Mouse (Mus musculus) urinary bladder, postnatal 25 days (tissue): ENCODE results near the gene E130208F15Rik.

ENCODE experiments used
- DNase-seq: peaks from one replicate; pipeline ENCODE4 v3.0.0; 2022; ENCODE audit warnings: low spot score

The E130208F15Rik gene

DNA sequence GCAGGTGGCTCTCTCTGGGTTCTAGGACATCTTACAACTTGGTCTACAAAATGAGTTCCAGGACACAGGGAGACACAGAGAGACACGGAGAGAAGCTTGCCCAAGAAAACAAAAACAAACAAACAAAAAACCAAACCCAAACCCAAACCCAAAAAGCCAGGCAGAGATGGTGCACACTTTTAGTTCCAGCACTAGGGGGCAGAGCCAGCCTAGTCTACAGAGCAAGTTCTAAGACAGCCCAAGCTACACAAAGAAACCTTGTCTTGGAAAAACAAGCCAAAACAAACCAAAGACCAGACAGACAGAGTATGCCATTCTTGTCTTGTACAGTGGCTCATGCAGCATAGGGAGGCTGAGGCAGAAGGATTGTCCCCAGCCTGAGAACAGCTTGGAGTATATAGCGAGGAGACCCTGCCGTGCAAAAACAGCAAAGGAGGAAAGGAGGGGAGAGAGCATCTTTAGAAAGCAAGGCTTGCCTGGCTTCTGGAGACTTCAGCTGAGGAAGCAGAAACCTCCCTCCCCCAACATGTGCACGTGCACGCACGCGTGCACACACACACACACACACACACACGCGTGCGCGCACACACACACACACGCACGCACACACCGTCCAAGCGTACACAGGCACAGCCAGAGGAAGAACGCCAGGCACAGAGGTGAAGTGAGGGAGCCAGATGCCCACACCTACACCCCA is 15.3 kb upstream of the E130208F15Rik start:
- no peak for DNase-seq

DNA sequence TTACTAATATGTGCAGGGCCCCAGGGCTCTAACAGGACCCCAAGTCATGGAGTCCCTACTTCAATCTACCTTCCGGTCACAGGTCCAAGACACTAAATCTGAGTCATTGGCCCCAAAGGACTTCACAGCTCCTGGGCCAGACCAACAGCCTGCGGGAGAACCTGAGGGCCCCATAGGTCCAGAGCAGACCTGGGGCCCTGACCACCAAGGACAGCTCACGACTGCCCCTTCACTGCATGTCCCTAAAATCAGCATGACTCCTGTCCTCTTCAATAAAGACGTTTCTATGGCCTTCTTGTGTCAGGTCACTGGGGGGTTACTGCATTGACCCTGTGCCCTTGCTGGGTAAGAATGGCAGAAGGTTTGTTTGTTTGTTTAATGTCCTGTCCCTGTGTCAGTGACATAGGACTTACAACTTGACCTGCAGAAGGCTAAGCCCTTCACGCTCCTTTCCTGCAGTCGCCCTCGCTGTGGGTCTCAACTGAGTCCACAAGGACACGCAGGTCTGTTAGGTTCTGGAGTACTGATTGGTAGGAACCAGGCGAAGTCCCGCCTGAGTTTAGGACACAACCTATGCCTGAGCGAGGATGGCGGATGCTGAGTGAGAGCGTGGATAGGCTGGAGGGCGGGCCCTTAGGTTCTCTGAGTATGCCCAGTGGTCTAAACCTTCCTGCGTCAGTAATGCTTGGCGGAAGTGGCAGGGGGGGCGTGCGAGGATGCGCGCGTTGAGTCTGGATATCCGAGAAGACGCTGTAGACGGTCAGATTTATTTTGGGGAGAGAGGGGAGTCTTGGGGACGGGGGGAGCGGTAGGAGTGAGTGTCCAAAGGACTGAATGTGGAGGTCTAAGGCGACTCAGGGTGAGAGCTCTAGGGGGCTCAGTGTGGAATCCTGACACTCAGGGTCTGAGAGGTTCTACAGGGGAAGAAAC is 13.2 kb upstream of the E130208F15Rik start, which contains the start of gene Alkbh6:
Alkbh6 (plus strand) TSS at position 642 of the 930 bp plus-strand sequence.
- peak; percentile 77 for DNase-seq

DNA sequence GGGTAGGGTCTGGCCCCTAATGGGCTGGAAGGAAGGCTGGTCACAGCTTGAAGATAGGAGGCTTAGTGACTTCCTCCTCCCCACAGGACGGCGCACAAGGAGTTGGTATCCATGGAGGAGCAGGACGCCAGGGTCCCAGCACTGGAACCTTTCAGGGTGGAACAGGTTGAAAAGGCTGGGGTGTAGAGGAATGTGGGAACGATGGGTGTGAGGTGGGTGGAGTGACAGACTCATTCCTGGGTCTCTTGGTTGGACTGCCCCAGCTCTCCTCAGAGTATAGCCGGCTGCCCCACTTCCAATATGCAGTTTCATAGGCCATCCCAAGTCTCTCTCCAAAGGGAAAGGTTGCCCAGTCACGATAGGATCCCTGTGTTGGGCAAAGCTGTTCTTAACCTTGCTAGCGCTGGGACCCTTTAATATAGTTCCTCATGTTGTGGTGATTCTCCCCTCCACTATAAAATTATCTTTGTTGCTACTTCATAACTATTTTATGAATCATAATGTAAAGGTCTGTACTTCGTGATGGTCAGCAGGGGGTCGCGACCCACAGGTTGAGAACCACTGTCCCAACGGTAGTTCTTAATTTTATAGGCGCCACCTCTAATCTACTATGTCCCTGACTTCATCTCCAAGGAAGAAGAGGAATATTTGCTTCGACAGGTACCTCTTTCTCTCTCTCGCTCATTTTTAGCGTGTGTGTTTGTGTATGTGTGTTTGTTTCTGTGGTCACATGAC is 12.0 kb upstream of the E130208F15Rik start:
- DNase-seq, result no peak

DNA sequence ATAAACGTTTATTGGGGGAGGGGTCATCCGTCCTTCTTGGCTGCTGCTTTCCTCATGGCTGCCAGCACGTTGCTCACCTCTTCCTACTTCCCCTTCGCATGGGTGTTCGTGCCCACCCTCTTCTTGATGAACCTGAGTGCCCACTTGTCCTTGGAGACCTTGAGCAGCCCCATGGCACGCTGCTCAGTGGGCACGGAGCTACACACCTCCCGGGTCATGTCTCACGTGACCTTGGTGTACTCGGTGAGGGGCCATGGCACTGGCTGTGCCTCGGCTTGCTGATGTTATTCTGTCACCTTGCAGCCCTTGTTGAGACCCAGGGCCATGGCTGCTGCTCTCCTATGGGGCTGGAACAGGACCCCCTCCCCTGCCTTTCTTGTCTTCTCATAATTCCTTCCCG is 11.4 kb upstream of the E130208F15Rik start:
- DNase-seq, result no peak

DNA sequence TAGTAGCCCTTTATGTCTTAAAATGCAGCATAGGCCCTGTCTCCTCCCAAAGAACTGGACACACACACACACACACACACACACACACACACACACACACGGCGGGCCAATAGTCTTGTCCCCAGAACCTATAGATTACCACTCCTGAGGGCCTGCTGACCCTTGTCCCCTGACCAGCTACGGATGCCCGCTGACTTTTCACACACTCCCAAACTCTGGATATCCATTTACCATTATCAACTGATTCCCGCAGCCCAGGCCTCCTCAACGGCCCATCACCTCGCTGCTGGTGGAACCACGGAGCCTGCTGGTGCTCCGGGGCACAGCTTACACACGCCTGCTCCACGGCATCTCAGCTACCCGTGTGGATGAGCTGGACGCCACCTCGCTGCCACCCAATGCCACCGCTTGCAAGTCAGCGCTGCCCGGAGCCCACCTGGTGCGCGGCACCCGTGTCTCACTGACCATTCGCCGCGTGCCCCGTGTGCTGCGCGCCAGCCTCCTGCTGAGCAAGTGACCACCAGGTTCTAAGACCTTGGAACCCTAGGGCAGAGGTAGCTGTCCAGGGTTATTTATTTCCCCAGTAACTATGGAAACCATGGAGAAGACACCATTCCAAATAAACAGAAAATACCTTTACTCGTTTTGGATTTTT is 7.7 kb upstream of the E130208F15Rik start:
- no peak for DNase-seq

DNA sequence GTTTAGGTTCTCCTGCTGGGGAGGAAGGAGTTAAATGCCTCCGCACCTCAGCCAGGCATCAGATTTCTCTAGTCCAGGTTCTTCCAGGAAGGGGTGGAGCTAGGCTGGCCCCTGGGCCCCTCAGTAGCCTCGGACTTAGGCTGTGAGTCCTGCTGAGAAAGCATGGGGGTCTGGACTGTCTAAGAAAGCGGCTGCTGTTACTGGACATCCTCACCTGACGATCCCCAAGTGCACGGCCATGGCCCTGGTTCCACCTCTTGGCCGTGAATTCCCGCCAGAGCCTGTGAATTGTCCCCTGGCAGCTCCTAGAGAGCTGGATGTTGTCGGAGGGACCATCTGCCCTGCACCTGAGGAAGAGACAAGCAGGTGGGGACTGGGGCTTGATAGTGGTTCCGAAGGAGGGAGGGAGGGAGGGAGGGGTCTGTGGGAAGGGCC is 6.8 kb upstream of the E130208F15Rik start, which contains the start of gene Syne4:
Syne4 (plus strand) TSS at position 87 of the 435 bp plus-strand sequence.
- DNase-seq, result no peak

DNA sequence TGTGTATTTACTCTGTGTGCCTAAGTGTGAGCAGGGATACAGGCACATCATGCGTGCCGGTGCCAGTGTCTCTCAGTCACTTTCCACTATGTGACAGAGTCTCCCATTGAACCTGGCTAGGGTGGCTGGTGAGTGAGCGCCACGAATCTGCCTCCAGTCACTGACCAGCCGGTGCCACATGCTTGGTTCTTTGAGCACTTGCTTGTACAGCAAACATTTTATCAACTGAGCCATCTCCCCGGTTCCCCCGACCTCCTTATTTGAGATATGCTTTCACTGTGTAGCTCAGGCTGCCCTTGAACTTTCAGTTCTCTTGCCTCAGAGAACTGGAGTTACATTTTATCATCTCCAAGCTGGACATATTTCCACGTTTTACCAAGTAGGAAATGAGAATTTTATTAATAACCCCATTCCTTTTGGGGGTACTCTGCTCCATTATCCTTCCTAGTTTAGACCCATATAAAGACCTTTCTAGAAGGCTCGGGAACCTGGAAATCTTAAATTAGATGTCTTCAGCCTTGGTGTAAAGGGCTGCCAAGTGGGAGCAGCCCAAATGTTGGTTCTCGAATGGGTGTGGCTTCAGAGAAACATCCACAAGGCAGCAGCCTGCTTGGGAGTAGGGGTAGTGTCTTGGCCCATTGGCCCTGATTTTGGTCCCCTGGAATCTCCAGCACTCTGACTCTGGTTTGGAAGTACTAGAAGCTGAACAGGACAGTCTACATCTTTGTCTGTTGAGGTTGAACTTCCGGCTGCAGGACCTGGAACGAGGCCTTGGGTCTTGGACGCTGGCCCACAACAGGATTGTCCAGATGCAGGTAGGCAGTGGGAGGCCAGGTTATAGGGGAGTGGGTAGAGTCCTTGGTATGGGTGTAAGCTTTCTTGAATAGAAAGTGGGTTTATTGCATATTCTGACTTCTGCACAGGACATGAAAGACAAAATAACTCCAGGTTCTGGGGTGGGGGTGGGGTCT is 5.7 kb upstream of the E130208F15Rik start:
- no peak for DNase-seq

DNA sequence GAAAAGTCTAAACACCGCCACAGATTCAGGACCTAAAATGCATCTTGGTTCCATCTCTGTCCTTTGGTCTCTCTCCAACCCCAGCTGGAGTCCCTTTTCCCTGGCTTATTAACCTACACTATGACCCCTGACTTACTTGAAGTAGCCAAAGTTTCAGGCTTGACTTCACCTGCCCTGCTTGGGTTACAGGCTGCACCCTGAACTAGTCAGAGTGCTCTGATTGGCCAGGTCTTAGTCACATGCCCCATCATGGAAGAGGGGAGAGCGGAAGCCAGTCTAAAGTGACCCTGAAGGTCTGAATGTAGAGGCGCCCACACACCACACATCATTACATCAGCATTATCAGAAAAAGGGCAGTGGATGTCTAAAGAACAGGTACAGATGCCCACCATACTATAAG is 3.4 kb upstream of the E130208F15Rik start:
- no peak for DNase-seq

DNA sequence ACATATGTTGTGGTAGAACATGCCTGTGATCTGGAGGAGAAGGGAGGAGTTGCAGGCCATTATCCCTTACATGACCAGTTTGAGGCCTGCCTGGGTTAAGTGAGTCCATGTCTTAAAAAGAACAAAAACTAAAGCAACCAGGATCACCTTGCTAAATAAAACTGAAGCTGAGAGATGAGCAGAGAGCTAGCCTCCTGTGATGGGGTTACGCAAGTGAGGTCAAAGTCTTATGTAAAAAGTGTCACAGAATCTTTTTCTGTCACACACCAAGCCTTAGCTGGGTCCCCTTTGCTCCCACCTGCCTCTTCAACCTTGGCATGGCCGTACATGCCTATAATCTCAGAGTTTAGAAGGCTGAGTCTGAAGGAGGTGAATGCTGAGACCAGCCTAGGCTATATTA is 594 bp upstream of the E130208F15Rik start:
- DNase-seq, result no peak

DNA sequence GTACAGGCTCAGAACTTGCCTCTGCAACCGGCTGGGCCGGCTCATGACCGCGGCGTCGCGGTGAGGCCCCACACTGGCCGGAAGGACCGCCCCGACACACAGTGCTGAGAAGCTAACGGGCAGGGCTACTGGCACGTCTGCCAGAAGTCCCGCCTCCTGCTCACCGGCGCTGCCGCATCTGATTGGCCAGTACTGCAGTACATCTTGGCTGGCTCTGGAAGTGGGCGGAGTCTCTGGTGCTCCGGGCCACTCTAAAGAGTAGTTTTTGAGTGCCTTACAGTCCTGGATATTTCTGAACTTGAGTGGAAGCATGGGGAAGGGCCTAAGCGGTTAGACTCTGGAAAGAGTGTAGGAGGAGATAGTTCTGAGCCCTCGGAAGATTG is 736 bp downstream of the E130208F15Rik start:
- DNase-seq, result peak; percentile 94

DNA sequence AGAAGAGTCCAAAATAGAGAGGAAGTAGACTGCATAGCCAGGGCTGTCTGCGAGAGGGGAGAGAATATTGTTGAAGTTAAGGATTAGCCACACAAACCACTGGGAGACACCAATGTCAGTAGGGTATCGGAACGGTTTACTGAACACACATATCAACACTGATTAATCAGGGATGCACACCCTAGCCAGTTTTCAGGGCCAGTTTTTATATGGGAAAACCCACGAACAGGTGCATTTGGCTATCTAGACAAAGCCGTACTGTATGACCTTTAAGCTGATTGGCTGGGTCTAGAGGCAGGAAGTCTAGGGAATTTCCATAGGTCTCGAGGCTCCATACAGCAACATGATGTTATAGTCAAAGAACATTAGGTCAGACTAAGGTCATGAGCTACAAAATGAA is 1.3 kb downstream of the E130208F15Rik start:
- DNase-seq, result no peak

DNA sequence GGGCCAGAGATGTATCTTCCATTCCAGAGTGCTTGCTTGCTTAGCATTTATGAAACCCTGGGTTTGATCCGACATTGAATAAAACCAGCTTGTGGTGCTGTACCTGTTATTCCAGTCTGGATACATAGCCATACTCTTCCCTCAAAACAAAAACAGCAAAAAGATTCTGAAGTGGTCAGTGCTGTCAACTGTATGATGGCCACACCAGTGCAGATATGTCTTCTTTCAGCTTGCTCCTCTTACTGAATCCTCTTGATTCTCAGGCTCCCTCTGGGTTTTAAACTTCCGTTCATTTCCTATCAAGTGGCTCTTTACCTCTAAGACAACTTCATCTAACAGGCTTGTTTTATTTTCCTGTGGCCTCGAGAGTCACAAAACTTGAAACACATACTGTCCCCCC is 2.3 kb downstream of the E130208F15Rik start, which contains the start of gene Sdhaf1:
Sdhaf1 (minus strand) TSS at position 101 of the 400 bp plus-strand sequence.
- DNase-seq, result no peak

DNA sequence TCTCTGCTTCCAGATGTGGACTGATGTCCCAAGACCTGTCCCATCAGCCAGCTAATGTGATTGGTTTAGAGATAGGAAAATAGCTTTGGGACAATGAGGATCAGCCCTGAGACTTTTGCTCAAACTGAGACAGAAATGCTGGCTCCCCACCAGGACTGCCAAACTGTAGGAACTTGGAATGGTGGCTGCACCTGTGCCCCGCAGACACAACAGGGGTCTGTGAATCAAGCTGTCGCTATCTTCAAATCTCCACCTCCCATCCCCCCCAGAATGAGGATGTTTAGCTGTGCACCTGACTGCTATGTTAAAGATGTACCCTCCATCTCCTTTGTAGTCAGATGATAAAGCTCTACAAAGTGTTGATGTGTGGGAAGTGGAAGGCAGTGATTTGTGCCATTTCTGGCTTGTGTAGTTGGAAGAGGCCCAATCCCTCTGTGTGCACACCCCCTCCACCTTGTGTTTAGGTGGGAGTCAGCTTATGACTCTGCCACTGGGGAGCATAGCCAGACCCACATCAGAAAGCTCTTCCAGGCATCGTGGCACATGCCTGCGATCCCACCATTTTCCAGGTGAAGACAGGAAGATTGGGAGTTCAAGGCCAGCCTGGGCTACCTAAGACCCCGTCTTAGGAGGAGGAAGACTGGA is 2.9 kb downstream of the E130208F15Rik start:
- no peak for DNase-seq

DNA sequence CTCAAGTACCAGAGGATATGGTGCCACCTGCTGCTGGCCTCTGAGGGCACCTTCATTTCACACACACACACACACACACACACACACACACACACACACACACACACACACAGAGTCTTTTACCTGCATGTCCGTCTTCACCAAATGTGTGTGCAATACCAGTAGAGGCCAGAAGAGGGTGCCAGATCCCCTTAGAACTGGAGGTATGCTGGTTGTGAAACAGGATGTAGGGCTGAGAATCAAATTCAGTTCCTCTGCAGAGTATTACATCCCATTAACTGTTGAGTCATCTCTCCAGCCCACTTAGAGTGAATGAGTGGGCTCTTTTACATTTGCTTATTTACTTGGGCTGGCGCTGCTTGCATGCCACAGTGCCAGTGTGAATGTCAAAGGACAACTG is 3.8 kb downstream of the E130208F15Rik start:
- DNase-seq, result no peak

DNA sequence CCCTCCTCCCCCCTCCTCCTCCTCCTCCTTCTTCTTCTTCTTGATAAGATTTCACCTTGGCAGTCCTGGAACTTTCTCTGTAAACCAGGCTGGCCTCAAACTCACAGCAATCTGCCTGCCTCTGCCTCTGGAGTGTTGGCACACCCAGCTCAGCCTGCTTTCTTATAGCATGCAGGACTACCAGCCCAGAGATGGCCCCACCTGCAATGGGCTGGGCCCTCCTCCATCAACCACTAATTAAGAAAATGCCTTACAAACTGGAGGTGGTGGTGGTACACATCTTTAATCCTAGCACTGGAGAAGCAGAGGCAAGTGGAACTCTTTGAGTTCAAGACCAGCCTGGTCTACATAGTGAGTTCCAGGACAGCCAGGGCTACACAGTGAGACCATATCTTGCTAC is 4.9 kb downstream of the E130208F15Rik start:
- DNase-seq, result no peak

DNA sequence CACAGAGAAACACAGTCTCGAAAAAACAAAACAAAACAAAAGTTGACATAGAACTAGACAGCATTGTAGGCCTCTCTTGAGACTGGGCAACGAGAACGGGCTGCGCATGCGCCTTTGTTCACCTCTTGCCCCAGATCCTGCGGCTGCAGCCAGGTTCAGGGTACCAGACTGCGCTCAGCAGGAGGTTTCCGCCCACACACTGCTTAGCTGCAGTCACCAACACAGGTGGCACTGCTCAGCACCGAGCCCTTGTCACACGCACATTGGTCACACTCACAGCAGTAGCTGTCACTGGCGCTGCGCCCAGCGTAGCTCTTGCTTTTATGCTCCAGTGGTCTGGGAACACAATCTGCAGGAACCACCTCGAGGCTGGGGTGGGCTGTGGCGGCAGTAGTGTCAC is 5.6 kb downstream of the E130208F15Rik start:
- DNase-seq, result no peak

DNA sequence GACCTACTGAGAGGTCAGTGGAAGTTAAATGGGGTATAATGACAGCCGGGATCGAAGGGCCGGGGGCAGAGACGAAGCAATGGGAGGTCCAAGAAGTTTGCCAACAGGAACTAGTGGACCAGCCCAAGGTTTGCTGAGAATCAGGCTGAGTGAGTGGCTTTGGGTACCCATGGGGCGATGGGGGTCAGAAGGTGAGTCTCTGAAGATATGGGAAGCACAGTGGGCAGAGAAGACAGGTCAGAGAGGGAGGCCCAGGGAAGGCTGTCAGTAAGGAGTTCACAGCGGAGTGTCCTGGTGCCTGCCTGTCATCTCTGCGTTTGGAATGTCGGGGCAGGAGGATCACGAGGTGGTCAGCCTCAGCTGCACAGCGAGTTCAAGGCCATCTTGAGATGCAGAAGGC is 6.8 kb downstream of the E130208F15Rik start:
- no peak for DNase-seq

DNA sequence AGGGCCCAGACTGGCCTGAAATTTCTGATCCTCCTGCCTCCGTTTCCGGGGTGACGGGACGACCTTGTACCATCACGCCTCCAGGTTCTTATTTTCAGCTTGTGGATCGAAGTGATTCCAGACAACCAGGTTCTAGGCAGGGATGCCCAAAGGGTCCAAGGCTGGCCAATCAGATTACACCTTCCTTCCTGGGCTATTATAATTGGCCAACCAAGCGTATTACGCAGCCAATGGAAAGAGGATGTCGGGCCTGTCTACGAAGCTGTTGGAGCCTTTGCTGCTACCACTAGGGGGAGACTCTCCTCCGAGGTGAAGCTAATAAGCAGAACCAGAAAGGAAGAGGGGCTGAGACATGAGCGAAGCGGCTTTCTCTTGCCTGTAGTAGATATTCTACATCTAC is 10.3 kb downstream of the E130208F15Rik start:
- peak; percentile 47 for DNase-seq

DNA sequence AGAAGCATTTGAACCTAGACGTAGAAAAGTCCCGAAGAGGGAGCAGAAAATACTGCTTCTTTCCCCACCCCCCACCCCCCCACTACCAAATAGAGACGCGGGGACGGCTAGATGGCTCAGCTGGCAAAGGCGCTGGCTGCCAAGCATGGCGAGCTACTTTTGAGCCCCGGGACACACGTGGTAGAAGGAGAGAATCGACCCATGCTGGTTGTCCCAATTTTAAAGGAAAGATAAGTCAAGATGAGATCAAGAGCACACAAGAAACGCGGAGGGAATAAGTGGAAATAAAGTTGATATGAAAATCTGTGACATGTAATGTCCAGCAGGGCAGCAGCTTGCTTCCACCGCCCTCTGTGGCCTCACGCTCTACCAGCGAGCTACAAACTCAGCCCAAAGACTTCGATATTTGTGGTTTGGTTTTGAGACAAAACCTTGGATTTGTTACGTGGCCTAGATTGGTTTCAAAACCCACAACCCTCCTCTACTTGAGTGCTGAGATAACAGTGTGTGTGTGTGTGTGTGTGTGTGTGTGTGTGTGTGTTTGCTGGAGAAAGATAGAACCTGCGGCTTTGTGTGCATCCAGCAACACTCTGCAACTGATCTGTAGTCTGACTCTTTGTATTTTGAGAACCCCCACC is 11.2 kb downstream of the E130208F15Rik start:
- no peak for DNase-seq

DNA sequence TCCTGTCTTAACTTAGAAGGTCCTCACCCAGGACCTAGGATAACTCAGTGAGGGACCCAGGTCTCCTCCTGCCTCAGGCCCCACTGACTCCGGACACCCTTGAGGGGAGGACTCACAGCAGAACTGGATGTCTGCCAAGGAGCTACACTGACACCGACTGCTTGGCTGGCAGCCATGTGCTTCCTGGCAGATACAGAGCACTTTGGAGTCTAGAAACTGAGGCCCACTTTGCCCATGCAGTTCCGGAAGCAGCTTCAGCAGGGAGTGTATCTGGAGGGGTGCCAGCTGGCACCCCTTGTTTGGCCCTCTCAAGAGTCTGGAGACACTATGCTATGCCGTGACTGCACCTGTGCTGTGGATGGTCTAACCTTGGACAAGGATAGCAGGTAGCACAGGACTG is 11.9 kb downstream of the E130208F15Rik start:
- DNase-seq, result no peak
